Mouse (Mus musculus): ENCODE results near the gene Scube2. TPM values are rescaled to one million over a fixed set of nuclear protein-coding genes. Genes with fewer than 3 reads are reported as not detected.

Scube2 gene
- polyA plus RNA-seq, 1 experiment from 2014 or later: 3.3 TPM

DNA sequence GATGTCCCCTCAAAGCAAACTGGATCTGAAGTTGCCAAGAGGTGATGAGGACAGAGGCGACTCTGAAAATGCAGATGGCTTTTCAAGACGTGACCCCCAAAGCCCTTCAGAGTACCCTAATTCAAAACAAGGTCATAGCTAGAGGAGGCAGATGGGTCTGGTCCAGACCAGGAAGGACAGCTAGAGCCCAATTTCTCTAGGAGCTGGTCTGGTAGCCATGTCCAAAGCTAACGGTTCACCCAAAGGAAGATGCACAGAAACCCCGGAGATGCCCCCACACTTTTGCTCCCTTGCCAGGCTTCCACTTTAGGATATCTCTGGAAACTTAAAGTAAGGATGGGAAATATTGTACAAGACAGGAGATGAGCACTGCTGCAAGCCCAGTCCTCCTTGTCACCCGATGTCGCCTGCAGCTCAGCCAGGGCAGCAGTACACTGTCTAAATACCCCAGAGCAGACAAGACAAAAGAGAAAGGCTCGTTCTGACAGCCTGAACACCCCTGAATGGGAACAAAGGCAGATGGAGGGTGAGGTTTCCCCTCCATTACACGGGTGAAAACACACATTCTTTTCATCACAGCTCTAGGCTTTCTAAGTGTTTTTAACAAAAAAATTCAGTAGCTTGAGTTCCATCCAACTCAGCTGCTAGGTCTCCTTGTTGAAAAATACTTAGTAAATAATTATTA is 15.6 kb downstream of the Scube2 start:
- ATAC-seq (ENCODE audit: low FRiP score, low read depth): no peak
- no peak overlapping the region for H3K4me2 ChIP-seq
- H3K9ac ChIP-seq: no peak overlapping the region
- WGBS: 25% methylated on average over 8 of the region's 8 CpGs
- no peaks in the 10 kb centered on the region for H3K27me3 ChIP-seq
- peaks cover 15% of the 10 kb centered on the region; the same call in 1 of the 2 replicates for H3K4me1 ChIP-seq (replicated peaks)
- H3K36me3 ChIP-seq: no peaks in the 10 kb centered on the region
- no peak overlapping the region for H3K4me3 ChIP-seq
- no peaks in the 10 kb centered on the region for H3K9me3 ChIP-seq
- H3K27ac ChIP-seq (replicated peaks): no peak overlapping the region

DNA sequence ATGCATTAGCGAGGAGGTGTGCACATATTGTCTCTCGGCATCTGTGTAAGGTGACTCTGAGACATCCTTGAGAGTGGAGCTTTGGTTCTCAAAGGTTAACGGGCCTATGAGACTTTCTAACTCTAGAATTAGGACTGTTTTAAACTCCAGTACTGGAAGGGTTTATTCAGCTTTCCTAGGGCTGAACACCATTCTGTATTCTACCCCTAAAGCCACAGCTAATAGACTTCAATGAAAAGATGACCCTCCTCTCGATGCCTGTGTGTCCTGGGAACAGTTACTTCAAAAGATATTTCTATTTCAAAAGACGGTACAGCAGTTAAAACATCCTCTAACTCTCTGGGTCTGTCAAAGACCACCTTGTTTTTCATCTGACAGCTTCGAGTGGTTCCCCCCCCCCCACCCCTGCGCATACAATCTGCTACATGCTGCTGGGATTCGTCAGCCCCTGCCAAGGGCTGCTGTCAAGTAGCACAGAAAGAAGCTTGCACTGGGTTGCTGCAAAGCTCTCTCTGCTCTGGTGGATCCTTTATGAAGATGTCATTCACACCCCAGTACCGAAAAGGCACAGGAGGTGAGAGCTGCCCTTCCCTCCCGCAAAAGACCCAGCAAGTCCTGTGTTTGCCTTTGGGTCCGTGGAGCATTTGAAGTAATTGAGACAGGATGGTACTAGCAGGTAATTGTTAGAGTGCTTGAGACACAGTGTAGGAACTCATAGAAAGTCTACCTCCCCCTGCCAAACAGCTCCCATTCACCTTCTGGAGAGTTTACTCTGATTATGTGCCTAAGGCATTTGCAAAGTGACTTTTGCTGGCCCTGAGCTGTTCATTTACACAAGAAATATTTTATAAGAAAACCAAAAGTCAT is 16.4 kb downstream of the Scube2 start:
- ATAC-seq (ENCODE audit: low FRiP score, low read depth): peak; percentile 68; the same call in 1 of the 2 replicates
- Histone ChIP-seq H3K27ac (replicated peaks) (no peak overlapping the region), H3K9me3 (no peaks in the 10 kb centered on the region), H3K36me3 (no peaks in the 10 kb centered on the region), H3K4me1 (replicated peaks) (peaks cover 15% of the 10 kb centered on the region; the same call in 1 of the 2 replicates), H3K9ac (no peak overlapping the region), H3K27me3 (no peaks in the 10 kb centered on the region), H3K4me2 (no peak overlapping the region), H3K4me3 (no peak overlapping the region)
- WGBS: 33% methylated on average over 11 of the region's 11 CpGs

DNA sequence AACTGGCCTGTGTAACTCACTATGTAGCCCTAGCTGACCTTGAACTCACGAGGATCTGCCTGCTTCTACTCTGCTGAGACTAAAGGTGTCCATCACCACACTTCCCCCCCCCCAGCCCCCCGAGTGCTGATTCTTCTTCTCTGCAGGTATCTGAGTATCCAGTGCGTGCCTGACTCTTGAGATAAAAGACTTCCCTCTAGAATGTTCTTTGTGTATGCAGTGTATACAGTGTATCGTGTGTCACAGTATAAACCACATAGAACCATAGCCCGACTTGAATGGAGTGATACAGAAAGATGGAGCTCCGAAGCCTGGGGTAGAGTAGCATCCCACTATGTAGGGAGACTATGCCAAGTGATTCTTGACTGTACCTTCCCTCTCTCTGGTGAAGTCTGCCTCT is 21.4 kb downstream of the Scube2 start:
- no peak for ATAC-seq (ENCODE audit: low FRiP score, low read depth)
- no peaks in the 10 kb centered on the region for H3K9me3 ChIP-seq
- no peaks in the 10 kb centered on the region for H3K36me3 ChIP-seq
- no peak overlapping the region for H3K27ac ChIP-seq (replicated peaks)
- H3K4me3 ChIP-seq: no peak overlapping the region
- H3K4me2 ChIP-seq: no peak overlapping the region
- H3K4me1 ChIP-seq (replicated peaks): peaks cover 9% of the 10 kb centered on the region
- H3K27me3 ChIP-seq: no peaks in the 10 kb centered on the region
- WGBS: 87% methylated on average over 6 of the region's 6 CpGs
- no peak overlapping the region for H3K9ac ChIP-seq

DNA sequence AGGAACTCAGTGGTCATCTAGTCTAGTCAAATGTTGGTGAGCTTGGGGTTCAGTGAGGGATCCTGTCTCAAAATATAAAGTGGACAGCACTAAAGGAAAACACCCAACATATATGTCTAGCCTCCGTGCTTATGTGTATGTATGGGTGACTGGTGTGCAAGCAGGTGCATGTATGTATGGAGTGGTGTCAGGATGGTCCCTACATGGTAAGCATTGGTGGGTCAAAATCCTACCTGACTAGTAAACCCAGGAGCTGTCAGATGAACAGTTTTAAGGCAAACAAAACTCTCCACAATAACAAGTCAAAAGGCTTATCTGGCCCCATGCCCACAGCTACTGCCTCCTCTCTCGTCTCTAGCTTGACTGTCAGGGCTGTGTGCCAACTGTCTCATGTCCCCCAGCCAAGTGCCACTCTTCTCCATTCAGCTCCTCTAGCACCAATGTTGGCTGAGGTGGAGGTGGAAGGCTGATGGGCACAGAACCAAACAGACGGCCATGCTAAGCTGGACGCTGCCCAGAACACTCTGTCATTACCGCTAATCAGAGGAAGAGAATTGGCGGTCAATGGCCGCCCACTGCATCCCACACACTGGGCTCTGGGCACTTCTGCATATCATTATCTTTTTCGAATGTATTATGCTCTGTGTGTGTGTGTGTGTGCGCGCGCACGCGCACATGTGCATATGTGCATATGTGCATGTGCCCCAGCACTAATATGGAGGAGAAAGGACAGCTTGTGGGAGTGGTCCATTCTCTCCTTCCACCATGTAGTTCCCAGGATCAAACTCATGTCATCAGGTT is 23.7 kb downstream of the Scube2 start:
- H3K4me2 ChIP-seq: no peak overlapping the region
- peaks cover 8% of the 10 kb centered on the region; the same call in 1 of the 2 replicates for H3K4me1 ChIP-seq (replicated peaks)

DNA sequence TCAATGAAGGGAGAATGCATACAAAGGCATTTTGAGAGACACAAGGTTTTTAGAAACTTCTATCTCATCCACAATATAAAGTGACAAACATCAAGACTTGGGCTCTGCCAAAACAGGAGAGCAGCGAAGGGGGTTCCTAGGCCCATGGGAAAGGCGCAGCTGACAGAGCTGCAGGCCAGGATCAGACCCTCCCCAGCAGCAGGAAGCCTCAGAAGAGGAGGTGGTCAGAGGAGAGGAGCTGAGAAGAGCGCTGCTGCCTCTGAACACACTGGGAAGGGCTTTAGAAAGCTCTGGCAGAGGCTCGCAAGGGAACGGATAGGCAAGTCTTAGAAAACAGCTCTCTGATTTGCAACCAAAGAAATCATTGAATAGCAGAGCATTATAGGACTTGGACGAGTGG is 24.4 kb downstream of the Scube2 start:
- peak overlapping the region; percentile 54 for H3K27ac ChIP-seq (replicated peaks)
- no peaks in the 10 kb centered on the region for H3K9me3 ChIP-seq
- no peaks in the 10 kb centered on the region for H3K27me3 ChIP-seq
- H3K36me3 ChIP-seq: no peaks in the 10 kb centered on the region
- no peak overlapping the region for H3K9ac ChIP-seq
- no peak overlapping the region for H3K4me2 ChIP-seq
- H3K4me3 ChIP-seq: no peak overlapping the region
- WGBS: 46% methylated on average over 6 of the region's 6 CpGs
- H3K4me1 ChIP-seq (replicated peaks): peaks cover 8% of the 10 kb centered on the region; the same call in 1 of the 2 replicates
- ATAC-seq (ENCODE audit: low FRiP score, low read depth): no peak

More for the DNA sequence above, 23.7 kb downstream of the Scube2 start:
- Histone ChIP-seq H3K9ac (no peak overlapping the region), H3K27ac (replicated peaks) (peak overlapping the region; percentile 54), H3K27me3 (no peaks in the 10 kb centered on the region), H3K4me3 (no peak overlapping the region), H3K36me3 (no peaks in the 10 kb centered on the region), H3K9me3 (no peaks in the 10 kb centered on the region)
- WGBS: 73% methylated on average over 13 of the region's 13 CpGs
- ATAC-seq (ENCODE audit: low FRiP score, low read depth): peak; percentile 92

DNA sequence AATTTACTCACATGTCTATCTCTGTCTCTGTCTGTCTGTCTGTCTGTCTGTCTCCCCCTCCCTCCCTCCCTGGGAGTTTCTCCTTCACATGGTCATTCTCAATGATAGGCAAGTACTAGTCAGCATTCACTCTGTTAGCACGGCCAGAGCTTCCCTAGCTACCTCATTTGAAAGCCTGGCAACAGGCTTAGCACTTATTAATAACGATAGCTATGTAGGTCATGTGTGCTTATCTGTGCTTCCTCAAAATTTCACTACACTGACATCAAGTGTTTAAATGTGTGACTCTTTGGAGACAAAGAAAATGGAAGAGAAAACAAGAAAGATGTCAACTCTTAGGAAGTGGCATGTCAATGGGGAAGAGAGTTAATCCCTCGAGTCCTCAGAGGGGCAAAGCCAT is 26.9 kb downstream of the Scube2 start:
- peaks cover 8% of the 10 kb centered on the region; the same call in 1 of the 2 replicates for H3K4me1 ChIP-seq (replicated peaks)
- no peak overlapping the region for H3K4me3 ChIP-seq
- H3K9me3 ChIP-seq: no peaks in the 10 kb centered on the region
- no peaks in the 10 kb centered on the region for H3K27me3 ChIP-seq
- H3K27ac ChIP-seq (replicated peaks): no peak overlapping the region
- WGBS: 72% methylated on average over 3 of the region's 3 CpGs
- no peak for ATAC-seq (ENCODE audit: low FRiP score, low read depth)
- no peaks in the 10 kb centered on the region for H3K36me3 ChIP-seq
- no peak overlapping the region for H3K9ac ChIP-seq
- no peak overlapping the region for H3K4me2 ChIP-seq

DNA sequence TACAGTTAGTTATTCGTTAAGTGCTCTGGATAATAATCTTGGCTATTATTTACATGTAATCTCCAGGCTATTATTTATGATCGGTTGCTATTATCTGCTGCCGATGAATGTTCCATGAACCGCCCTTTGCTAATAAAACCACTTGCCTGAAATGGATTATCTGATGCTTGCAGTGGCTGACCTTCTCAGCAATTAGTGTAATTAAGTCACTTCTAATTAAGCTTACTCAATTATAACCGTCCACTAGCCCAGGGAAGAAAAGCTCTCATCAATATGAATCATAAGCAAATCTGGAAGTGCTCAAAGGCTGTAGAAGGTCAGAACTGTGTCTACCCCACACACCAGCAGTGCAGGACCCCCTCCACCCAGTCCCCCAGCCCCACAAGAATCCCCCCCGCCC is 27.8 kb downstream of the Scube2 start:
- no peak overlapping the region for H3K9ac ChIP-seq
- no peak overlapping the region for H3K4me2 ChIP-seq
- ATAC-seq (ENCODE audit: low FRiP score, low read depth): no peak
- H3K9me3 ChIP-seq: no peaks in the 10 kb centered on the region
- 77% methylated on average over 6 of the region's 6 CpGs for WGBS
- H3K4me3 ChIP-seq: no peak overlapping the region
- no peak overlapping the region for H3K27ac ChIP-seq (replicated peaks)
- H3K4me1 ChIP-seq (replicated peaks): peaks cover 8% of the 10 kb centered on the region; the same call in 1 of the 2 replicates
- H3K27me3 ChIP-seq: no peaks in the 10 kb centered on the region
- no peaks in the 10 kb centered on the region for H3K36me3 ChIP-seq

DNA sequence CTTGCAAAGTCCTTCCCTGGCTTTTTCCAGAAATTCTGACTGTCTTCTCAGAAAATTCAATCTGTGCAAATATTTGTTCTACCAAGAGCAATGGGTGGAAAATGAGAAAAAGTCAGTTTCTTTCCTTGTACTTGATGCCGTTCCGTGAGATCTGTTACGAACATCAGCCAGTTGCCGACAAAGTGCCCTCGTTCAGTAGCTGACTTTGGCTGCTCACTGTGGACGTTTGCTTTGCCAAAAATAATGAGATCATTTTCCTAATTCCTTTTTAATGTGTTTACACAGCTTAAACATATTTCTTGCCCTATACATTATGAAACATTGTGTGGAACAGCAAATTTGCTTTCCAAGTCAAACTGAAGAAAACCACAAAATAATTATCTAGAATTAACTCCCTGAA is 30.6 kb downstream of the Scube2 start:
- Histone ChIP-seq H3K36me3 (no peaks in the 10 kb centered on the region), H3K4me1 (replicated peaks) (no peaks in the 10 kb centered on the region), H3K27ac (replicated peaks) (no peak overlapping the region), H3K4me3 (no peak overlapping the region), H3K4me2 (no peak overlapping the region), H3K27me3 (no peaks in the 10 kb centered on the region), H3K9ac (no peak overlapping the region), H3K9me3 (no peaks in the 10 kb centered on the region)
- 67% methylated on average over 6 of the region's 6 CpGs for WGBS
- ATAC-seq (ENCODE audit: low FRiP score, low read depth): no peak

DNA sequence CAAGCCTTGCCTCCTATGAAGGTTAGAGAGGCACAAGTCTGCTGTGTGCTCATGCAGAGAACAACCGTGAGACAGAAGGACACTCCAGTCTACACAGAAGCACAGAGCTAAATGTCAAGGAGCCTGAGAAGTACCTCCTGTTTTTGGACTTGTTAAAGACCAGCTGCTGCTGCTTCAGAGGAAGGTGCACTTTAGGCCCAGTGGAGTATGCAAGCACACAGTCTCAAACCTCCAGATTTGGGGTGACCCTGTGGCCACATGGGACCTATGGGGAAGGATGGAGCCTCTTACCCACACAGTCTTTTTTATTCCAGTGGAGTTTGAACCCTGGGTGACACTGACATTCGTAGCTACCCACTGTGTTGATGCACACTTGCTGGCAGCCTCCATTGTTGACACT is 34.1 kb downstream of the Scube2 start:
- Histone ChIP-seq H3K4me3 (no peak overlapping the region), H3K27me3 (no peaks in the 10 kb centered on the region), H3K27ac (replicated peaks) (no peak overlapping the region), H3K9me3 (no peaks in the 10 kb centered on the region), H3K9ac (no peak overlapping the region), H3K4me2 (no peak overlapping the region), H3K4me1 (replicated peaks) (no peaks in the 10 kb centered on the region), H3K36me3 (no peaks in the 10 kb centered on the region)
- ATAC-seq (ENCODE audit: low FRiP score, low read depth): no peak
- 66% methylated on average over 2 of the region's 2 CpGs for WGBS

DNA sequence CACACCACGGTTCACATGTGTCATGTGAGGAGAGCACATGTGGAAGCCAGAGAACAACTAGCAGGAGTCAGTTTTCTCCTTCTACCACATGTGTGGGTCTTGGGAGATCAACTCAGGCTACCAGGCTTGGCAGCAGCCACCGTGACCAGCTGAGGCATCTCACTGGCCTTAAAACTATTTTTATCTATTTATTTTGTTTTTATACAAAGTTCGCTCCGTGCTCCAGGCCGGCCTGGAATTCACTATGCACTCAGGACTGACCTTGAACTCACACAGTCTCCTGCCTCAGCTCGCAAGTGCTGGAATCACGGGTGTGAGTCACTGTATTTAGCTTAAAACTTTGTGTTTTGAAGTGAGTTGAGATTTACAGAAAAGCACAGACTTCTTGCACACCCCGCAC is 38.6 kb downstream of the Scube2 start:
- H3K9ac ChIP-seq: no peak overlapping the region
- no peaks in the 10 kb centered on the region for H3K27me3 ChIP-seq
- H3K4me1 ChIP-seq (replicated peaks): no peaks in the 10 kb centered on the region
- H3K4me2 ChIP-seq: no peak overlapping the region
- 90% methylated on average over 8 of the region's 8 CpGs for WGBS
- no peak for ATAC-seq (ENCODE audit: low FRiP score, low read depth)
- no peak overlapping the region for H3K4me3 ChIP-seq
- no peaks in the 10 kb centered on the region for H3K36me3 ChIP-seq
- no peak overlapping the region for H3K27ac ChIP-seq (replicated peaks)
- H3K9me3 ChIP-seq: no peaks in the 10 kb centered on the region

DNA sequence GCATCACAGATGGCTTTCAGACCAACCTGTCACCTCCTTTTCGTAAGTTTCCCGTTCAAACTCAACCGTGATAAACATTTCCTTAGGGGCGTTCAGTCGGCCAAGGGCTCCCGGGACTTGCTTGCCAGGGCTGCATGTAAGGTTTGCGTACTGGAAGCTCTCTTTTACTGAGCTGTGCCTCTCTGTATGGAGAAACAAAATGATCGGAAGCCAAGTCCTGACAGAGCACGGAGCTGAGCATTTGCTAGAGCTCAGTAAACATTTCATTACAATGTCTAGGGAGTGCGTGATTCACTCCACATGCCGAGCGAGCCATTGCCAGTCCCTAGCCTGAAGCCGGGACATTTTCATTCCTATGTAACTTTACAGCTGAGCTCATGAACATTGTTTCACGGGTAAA is 40.2 kb downstream of the Scube2 start:
- no peaks in the 10 kb centered on the region for H3K27me3 ChIP-seq
- no peak overlapping the region for H3K27ac ChIP-seq (replicated peaks)
- no peaks in the 10 kb centered on the region for H3K4me1 ChIP-seq (replicated peaks)
- no peak overlapping the region for H3K9ac ChIP-seq
- H3K4me3 ChIP-seq: no peak overlapping the region
- no peak for ATAC-seq (ENCODE audit: low FRiP score, low read depth)
- H3K36me3 ChIP-seq: no peaks in the 10 kb centered on the region
- 70% methylated on average over 14 of the region's 14 CpGs for WGBS
- H3K9me3 ChIP-seq: no peaks in the 10 kb centered on the region
- no peak overlapping the region for H3K4me2 ChIP-seq

DNA sequence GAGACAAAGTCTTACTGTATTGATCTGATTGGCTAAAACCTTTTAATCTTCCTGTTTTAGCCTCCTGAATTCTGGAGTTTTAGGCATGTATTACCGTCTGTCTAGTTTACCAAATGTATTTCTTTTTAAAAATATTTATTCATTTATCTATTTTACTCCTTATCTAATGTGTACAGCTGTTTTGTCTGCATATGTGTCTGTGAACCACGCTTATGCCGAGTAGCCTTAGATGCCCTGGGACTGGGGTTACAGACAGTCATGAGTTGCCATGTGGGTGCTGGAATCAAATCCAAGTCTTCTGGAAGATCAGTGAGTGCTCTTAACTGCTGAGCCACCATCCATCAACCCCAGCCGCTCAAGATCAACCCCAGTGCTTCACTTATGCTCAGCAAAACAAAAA is 46.9 kb downstream of the Scube2 start:
- ATAC-seq (ENCODE audit: low FRiP score, low read depth): no peak
- Histone ChIP-seq H3K36me3 (no peaks in the 10 kb centered on the region), H3K9ac (no peak overlapping the region), H3K27me3 (no peaks in the 10 kb centered on the region), H3K27ac (replicated peaks) (no peak overlapping the region), H3K4me3 (no peak overlapping the region), H3K4me1 (replicated peaks) (no peaks in the 10 kb centered on the region), H3K4me2 (no peak overlapping the region), H3K9me3 (no peaks in the 10 kb centered on the region)
- WGBS: 95% methylated on average over 4 of the region's 4 CpGs
